Mouse (Mus musculus): ENCODE data around the gene Prl3d1.
"Not testable (repeated sequence)": the region's sequence is repeated elsewhere in the genome, so short reads cannot be mapped to it uniquely, and the experiment has no call there.

The Prl3d1 gene

DNA sequence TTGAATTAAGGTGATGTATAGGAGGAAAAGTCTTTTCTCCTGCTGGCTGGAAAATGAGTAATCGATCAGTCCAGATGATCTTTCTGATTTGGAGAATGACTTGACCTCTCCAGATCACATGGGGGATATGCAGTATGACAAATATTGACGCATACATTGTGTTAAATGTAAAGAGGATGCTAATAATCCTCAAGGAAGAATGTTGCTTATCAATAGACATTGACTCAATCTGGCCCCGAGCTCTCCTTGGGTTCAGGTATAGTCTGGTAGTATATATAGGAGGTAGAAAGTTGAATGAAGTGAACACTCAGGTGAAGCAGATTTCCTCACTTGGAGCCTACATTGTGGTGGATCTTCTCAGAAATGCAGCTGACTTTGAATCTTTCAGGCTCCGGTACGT lies at the start of gene Prl3d1:
TSS of gene Prl3d1 (plus strand) at position 301 of the 400 bp plus-strand sequence.
- DNase-seq (ENCODE audit: low read depth): not testable (repeated sequence)

DNA sequence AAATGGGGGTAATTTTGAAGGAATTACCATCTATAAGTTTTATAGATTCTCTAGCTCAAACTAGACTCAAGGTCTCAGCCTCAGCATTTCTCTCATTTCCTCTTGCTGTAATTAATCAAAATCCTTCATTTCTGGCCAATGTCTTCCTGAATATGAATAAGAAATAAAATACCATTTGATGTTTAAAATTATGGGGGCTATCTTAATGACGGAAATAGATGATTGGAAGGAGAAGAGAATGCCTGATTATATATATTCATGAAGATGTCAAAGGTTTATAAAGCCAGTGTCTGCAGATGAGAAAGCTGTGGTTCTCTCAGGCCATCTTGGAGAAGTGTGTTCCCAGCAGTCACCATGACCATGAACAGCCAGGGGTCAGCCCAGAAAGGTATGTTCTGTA lies 36.7 kb upstream of the Prl3d1 start, which contains the start of gene Prl:
TSS of gene Prl (plus strand) at position 301 of the 400 bp plus-strand sequence.
- no peak for DNase-seq (ENCODE audit: low read depth)

DNA sequence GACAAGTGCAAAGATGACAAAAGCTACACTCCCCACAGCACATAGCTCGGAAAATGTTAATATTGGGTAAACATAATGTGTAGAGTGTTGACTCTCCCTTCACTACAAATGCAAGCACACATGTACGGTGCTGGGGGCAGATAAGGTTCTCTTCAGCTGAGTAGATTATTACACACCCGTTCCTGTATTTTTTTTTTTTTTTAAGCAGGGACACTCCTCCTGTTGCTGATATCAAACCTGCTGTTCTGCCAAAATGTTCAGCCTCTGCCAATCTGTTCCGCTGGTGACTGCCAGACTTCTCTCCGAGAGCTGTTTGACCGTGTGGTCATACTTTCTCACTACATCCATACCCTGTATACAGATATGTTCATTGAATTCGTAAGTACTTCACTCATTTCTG lies 34.8 kb upstream of the Prl3d1 start:
- no peak for DNase-seq (ENCODE audit: low read depth)

DNA sequence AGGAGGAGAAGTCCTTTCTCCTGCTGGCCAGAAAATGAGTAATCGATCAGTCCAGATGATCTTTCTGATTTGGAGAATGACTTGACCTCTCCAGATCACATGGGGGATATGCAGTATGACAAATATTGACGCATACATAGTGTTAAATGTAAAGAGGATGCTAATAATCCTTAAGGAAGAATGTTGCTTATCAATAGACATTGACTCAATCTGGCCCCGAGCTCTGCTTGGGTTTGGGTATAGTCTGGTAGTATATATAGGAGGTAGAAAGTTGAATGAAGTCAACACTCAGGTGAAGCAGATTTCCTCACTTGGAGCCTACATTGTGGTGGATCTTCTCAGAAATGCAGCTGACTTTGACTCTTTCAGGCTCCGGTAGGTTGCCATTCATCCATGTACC lies 27.4 kb downstream of the Prl3d1 start, which contains the start of gene Prl3d2:
TSS of gene Prl3d2 (plus strand) at position 301 of the 400 bp plus-strand sequence.
- DNase-seq (ENCODE audit: low read depth): not testable (repeated sequence)

DNA sequence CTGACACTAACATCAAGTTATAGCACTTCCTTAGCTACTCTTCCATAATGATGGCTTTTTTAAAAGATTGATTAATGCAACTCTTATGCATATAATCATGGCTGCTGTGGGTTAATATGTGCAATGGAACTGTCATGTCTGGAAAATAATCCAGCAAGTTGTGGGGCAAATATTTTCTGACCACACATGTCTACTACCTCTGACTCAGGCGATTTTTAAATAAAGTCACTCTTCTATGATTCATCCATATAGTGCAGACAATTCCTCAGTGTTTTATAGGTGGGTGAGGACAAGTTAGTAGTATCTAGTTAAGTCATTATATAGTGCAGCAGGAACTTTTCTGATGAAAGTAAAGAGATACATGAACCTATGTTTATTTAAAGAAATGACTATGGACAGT lies 54.3 kb downstream of the Prl3d1 start:
- no peak for DNase-seq (ENCODE audit: low read depth)

All from c-Kit-positive CD71-positive TER-119-negative erythroid progenitor cells, embryonic 14.5 days (primary cell).